Mouse (Mus musculus): Measurements from ENCODE around the gene Syp.

Gene Syp

GRCm38 (mm10) chrX:7638401-7639091 lies at the start of gene Syp:
Gene Syp (plus strand): TSS chrX:7638471.
- DNase-seq (ENCODE audit: low read depth, low spot score), result peak; percentile 86

- DNase-seq (ENCODE audit: low read depth, low spot score), result no peak
Measured at GRCm38 (mm10) chrX:7595371-7595770, 42.9 kb upstream of the Syp start.

DNA sequence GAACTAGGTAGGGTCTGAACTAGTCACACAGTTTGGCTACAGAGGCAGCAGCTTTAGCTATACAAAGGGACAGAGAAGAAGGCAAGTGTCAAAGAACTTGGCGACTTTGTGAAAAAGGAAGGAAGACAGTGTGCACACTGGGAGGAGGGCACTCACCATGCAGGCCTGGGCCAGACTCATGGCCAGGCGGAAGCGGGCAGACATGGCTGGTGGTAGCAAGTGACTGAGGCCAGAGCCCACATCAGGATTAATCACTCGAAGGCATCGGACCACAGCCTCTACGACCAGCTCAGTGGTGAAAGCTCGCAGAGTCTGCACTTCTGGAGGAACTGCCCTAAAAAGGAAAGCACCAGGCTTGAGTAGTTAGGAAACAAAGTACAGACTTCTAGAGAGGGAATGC lies 34.3 kb upstream of the Syp start:
- DNase-seq (ENCODE audit: low read depth, low spot score), result no peak

DNA sequence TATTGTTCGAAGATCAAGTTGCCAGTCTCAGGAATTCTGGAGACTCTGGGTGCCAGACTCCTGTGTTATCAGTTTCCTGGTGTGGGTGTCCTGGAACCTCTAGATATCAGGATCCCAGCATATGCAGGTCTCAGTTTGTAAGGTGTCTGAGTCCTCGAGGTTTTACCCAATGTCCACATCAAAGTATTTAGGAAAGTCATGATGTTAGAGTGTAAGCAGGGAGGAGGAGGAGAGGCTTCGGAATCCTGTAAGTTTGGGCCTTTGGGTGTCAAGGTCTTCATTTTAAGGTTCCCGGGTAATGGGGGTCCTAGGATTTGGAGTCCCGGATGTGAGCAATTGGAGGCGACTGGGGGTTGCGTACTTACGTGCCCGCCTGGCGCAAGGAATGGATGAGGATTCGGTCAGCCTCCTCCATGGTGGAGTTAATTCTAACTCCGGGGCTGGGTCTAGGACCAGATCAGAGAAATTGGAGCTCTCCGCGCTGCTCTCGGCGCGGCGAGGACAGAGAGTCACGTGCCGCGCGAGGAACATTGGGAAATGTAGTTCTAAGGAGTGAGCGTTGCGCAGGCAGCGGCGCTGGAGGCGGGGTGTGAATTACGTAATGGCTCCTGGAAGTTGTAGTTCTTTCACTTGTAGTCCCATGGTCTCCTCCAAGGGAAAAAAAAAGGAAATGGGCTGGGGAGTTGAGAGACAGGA lies 33.2 kb upstream of the Syp start, which contains the start of gene Ccdc22:
Gene Ccdc22 (minus strand): TSS at position 639 of the 696 bp plus-strand sequence.
- peak; percentile 84 for DNase-seq (ENCODE audit: low read depth, low spot score)

- no peak for DNase-seq (ENCODE audit: low read depth, low spot score)
Measured at GRCm38 (mm10) chrX:7605575-7605941, 32.7 kb upstream of the Syp start.

DNA sequence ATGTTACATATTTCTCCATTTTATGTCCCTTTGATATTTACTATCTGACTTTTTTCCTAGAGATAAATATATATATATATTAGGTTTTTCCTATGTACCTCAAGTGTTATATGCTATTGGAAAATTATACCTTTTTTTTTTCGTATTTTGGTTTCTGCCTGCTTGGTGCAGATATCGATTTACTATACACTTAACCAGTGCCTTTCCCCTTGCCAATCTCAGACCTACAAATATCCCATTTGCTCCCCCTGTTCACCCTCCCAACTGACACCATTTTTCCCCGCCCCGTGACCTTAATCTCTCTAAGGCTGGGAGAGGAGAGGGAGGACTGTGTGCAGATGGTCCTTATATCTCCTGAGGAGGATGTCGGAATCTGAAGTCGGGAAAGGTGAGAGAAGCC lies 31.5 kb upstream of the Syp start, which contains the start of gene Cacna1f:
Gene Cacna1f (plus strand): TSS at position 301 of the 400 bp plus-strand sequence.
- DNase-seq (ENCODE audit: low read depth, low spot score), result no peak

- no peak for DNase-seq (ENCODE audit: low read depth, low spot score)
Measured at GRCm38 (mm10) chrX:7610035-7610434, 28.2 kb upstream of the Syp start.

- no peak for DNase-seq (ENCODE audit: low read depth, low spot score)
Measured at GRCm38 (mm10) chrX:7610536-7611258, 27.6 kb upstream of the Syp start.

DNA sequence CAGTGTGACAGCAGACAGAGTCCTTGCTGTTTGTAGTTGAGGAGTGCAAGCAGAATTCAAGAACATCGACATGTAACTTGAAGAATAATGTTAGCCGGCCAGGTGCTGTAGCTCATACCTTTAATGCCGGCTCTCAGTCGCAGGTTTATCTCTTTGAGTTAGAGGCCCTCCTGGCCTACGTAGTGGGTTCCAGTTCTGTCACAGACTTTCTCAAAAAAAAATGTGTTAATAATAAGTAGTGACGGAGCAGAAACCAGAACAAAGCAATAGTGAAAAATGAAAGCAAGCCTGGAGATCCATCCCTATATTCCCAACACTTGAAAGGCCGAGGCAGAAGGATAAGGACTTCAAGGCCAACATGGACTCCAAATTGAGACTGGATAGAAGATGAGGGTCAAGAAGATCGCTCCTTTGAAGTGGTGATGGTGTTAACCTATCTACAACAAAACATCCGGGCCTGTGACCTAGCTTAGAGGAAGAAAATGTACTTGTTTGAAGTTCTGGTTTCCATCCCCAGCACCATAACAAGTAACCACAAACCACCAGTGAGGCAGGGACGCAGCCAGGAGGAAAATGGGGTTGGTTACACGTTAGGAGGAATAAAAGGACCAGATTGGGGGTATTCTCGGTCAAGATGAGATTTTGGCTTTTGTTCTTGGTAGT lies 20.3 kb upstream of the Syp start:
- no peak for DNase-seq (ENCODE audit: low read depth, low spot score)

DNA sequence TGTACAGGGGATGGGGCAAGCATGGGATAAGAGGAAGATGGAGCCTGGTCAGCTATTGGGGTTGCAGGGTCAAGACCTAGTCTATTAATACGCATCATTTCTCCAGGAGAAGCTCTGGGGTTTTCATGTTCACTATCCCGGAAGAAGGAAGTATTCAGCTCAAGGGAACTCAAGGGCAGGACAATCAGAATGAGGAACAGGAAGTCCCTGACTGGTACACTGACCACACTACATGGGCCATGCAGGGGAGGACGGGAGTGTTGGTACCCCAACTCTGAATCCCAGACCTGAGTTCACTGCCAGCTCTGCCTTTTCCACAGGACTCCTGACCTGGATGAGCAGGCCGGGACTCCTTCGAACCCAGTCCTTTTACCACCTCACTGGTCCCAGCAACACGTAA lies 5.7 kb upstream of the Syp start:
- no peak for DNase-seq (ENCODE audit: low read depth, low spot score)

- DNase-seq (ENCODE audit: low read depth, low spot score), result no peak
Measured at GRCm38 (mm10) chrX:7635101-7635500, 3.2 kb upstream of the Syp start.

DNA sequence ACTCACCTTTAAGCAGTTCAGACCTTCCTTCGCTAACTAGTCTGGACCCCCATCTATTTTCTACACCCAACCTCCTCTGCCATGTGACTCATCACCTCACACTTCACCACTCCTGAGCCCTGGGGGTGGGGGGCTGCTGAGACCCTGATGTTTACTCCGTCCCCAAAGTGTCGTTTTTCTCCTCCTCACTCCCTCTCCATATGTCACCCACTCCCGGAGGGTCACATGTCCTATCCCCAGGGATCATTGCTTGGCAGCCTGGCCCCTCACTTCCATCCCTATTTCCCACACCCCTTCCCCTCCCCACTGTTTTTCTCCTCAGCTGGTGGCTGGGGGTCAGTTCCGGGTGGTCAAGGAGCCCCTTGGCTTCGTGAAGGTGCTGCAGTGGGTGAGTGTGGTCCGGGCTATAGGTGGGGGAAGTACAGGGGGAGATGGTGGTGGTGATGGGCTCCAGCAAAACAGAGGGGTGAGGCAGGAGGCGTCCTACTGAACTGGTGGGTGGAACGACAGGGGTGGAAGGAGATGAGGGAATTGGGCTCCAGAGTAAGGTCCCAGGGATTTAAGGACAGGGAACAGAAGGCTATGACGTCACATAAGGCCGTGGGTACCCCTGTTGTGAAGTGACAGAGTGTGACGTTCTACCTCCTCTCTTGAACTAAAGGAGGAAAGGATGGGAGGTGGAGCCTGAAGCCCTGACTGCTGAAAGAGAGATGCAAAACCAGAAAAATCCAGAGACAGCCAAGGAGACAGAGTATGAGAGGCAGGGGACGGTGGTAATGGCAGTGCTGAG lies 1.5 kb downstream of the Syp start:
- no peak for DNase-seq (ENCODE audit: low read depth, low spot score)

DNA sequence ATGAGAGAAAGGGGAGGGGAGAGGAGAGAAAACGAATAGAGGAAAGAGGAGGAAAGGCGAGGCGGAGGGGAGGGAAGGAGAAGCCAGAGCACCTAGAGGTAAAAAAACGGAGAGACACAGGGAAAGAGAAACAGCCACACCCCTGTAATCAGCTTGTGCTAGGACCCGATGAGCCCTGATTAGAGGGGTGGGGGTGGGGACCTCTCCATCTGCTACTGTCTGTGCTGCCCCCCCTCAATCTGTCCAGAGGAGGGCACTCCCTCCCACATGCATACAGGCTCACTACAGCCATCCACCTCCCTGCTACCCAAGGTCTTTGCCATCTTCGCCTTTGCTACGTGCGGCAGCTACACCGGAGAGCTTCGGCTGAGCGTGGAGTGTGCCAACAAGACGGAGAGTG lies 2.5 kb downstream of the Syp start:
- DNase-seq (ENCODE audit: low read depth, low spot score), result no peak

GRCm38 (mm10) chrX:7645349-7645748 lies 7.1 kb downstream of the Syp start:
- peak; percentile 83 for DNase-seq (ENCODE audit: low read depth, low spot score)

- peak; percentile 88 for DNase-seq (ENCODE audit: low read depth, low spot score)
Measured at GRCm38 (mm10) chrX:7648671-7649304, 10.5 kb downstream of the Syp start.

DNA sequence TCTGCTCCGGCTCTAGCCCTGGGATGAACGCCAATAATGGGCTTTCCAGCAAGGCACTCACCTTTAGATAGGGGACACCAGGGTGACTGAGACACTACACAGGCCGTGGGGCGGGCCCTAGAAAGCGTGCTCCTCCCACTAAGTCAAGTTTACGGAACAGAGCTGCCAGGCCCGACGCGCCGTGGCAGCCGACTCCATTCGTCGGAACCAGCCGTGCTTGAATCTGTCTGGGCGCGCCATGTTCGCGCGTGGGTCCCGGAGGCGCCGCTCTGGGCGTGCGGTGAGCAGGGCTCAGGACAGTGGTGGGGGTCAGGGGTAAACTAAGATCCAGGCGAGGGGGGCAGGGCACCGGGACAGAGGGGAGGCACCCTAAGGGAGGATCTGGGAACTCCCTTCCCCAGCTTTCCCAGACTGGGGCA lies 19.0 kb downstream of the Syp start, which contains the start of gene Prickle3:
Gene Prickle3 (plus strand): TSS at position 40 of the 419 bp plus-strand sequence.
- DNase-seq (ENCODE audit: low read depth, low spot score), result no peak

GRCm38 (mm10) chrX:7658031-7658784 lies 19.9 kb downstream of the Syp start:
- DNase-seq (ENCODE audit: low read depth, low spot score), result no peak

- DNase-seq (ENCODE audit: low read depth, low spot score), result no peak
Measured at GRCm38 (mm10) chrX:7658785-7659589, 20.7 kb downstream of the Syp start.

DNA sequence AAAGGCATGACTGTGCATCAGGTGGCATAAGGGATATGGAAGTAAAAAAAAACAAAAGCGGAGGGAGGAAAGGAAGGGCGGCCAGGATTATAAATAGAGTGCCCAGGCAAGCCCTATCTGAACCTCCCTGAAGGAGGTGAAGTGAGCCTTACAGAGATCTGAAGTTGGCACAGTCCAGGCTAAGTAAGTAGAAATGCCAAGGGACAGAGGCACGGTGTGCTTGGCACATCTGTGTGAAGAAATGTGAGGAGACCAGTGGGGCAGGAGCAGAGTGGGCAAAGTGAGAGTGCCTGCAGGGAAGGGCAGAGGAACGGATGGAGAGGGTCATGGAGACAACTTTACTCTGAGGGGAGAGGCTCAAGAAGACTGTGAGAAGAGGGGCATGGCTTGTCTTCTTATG lies 22.8 kb downstream of the Syp start:
- no peak for DNase-seq (ENCODE audit: low read depth, low spot score)

All from A20 (cell line).